Mouse (Mus musculus) forebrain, embryonic 15.5 days (tissue): Measurements from ENCODE around the gene Gsg1l2. TPM values are rescaled to one million over a fixed set of nuclear protein-coding genes. Genes with fewer than 3 reads are reported as not detected.

ENCODE experiments used
- ATAC-seq: fragments of 200-750 bp; cut with Nextera tagmentation; replicated peaks from 2 replicates; pipeline ENCODE4 v1.8.0; 2017; ENCODE audit warnings: mild to moderate bottlenecking, moderate TSS enrichment, moderate library complexity
- H3K27ac ChIP-seq: fragments of 300-500 bp; sonication (generic); replicated peaks from 2 replicates; pipeline ENCODE4 v1.5.1; 2015; ENCODE audit warnings: mild to moderate bottlenecking, inconsistent platforms
- H3K27me3 ChIP-seq: fragments of 300-500 bp; sonication (generic); 2 replicates; pipeline ENCODE4 v1.6.1; 2015; ENCODE audit warnings: inconsistent platforms
- H3K36me3 ChIP-seq: fragments of 300-500 bp; sonication (generic); 2 replicates; pipeline ENCODE4 v1.6.1; 2015; ENCODE audit warnings: mild to moderate bottlenecking, inconsistent platforms
- H3K4me1 ChIP-seq: fragments of 300-500 bp; sonication (generic); 2 replicates; pipeline ENCODE4 v1.6.1; 2015; ENCODE audit warnings: inconsistent platforms
- H3K4me2 ChIP-seq: fragments of 300-500 bp; sonication (generic); replicated peaks from 2 replicates; pipeline ENCODE4 v1.6.1; 2015; ENCODE audit warnings: mild to moderate bottlenecking, inconsistent platforms
- H3K4me3 ChIP-seq: fragments of 300-500 bp; sonication (generic); 2 replicates; pipeline ENCODE4 v1.5.1; 2015; ENCODE audit warnings: mild to moderate bottlenecking, inconsistent platforms
- H3K9ac ChIP-seq: fragments of 300-500 bp; sonication (generic); replicated peaks from 2 replicates; pipeline ENCODE4 v1.6.1; 2015; ENCODE audit warnings: mild to moderate bottlenecking, inconsistent platforms
- H3K9me3 ChIP-seq: fragments of 300-500 bp; sonication (generic); 2 replicates; pipeline ENCODE4 v1.6.1; 2016; ENCODE audit warnings: inconsistent platforms
- WGBS: fragments of 180-500 bp; shearing (Covaris S2); methylation state at CpG from one replicate; pipeline ENCODE4 v1.1.7; 2015; ENCODE audit warnings: mixed read lengths; 5-methylcytosine and 5-hydroxymethylcytosine counted together
- polyA plus RNA-seq: library from polyadenylated mRNA; unstranded; fragments of >200 nt; fragmentation: Nextera tagmentation; extraction: Ambion mirVana; gene quantifications from 2 replicates; pipeline ENCODE4 v1.2.1, GENCODE M21; 2015

The Gsg1l2 gene
- not detected in 2 replicates for polyA plus RNA-seq

DNA sequence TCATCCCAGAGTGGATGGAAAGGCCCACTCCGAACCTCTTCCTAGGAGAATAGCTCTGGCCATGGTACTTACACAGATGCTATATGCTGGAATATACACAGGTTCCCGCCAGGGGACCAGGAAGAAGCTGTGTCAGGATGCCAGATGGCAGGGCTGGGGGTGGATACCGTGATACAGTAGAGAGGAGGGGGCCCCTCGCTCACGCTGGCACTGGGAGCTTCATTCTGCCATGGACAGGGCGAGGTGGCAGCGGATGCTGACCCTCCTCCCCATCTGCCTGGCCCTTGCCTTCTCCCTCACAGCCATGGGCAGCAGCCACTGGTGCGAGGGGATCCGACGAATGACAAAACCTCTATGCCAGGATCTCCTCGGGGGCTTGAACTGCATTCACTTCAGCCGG lies at the start of gene Gsg1l2:
Gene Gsg1l2 (plus strand): TSS at position 230 of the 400 bp plus-strand sequence.
- Histone ChIP-seq H3K9me3 (no peaks in the 10 kb centered on the region), H3K4me1 (0 out of 2 replicates have a peak, but pooled peaks cover 6% of the 10 kb centered on the region), H3K9ac (no peak within 1 kb of the TSS), H3K36me3 (no peaks in the 10 kb centered on the region), H3K27ac (no peak within 1 kb of the TSS), H3K4me3 (no peak within 1 kb of the TSS), H3K27me3 (no peaks in the 10 kb centered on the region), H3K4me2 (no peak within 1 kb of the TSS)
- no peak for ATAC-seq
- WGBS: 77% methylated on average over 12 of the region's 12 CpGs

DNA sequence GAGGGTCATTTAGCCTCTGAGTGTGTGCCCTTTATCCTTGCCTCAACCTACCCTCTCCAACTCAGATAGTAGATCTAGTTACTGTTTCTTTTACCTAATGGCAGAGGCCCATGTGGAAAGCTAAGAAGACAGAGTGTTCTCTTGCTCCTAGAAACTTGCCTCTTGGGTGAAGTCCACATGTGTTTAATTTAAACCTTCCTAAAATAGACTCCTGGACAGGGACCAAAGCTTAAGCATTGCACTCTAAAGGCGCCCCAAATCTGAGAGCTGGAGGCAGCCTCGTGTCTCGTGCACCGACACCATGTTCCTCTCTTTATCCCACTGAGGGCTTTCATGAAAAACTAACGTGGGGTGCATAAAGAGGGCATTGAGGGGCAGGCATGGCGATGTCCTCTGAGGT lies 47.3 kb upstream of the Gsg1l2 start:
- Histone ChIP-seq H3K27me3 (no peaks in the 10 kb centered on the region), H3K4me1 (no peaks in the 10 kb centered on the region), H3K4me2 (no peak overlapping the region), H3K9me3 (no peaks in the 10 kb centered on the region), H3K4me3 (no peak overlapping the region), H3K36me3 (no peaks in the 10 kb centered on the region), H3K27ac (no peak overlapping the region), H3K9ac (no peak overlapping the region)
- no peak for ATAC-seq
- WGBS: 80% methylated on average over 6 of the region's 6 CpGs

DNA sequence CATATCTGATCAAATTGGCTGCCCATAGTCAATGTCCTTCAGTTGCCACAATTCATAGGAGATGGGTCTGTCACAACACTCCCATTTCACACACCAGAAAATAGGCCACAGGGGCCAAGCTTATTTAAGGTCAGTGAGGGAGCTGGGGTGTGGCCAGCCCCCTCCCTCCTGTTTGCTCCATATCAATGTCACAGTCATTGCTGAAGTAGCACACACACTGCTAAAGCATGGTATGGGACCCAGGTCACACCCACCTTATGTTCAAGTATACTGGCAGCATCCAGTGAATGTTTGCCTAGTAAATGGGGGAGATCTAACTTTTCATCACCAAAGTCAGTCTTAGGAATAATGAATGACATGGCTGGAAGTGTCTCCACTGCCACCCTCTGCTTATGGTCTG lies 45.7 kb upstream of the Gsg1l2 start:
- Histone ChIP-seq H3K4me2 (no peak overlapping the region), H3K4me1 (no peaks in the 10 kb centered on the region), H3K36me3 (no peaks in the 10 kb centered on the region), H3K27ac (no peak overlapping the region), H3K4me3 (no peak overlapping the region), H3K27me3 (no peaks in the 10 kb centered on the region), H3K9me3 (no peaks in the 10 kb centered on the region), H3K9ac (no peak overlapping the region)
- no peak for ATAC-seq

DNA sequence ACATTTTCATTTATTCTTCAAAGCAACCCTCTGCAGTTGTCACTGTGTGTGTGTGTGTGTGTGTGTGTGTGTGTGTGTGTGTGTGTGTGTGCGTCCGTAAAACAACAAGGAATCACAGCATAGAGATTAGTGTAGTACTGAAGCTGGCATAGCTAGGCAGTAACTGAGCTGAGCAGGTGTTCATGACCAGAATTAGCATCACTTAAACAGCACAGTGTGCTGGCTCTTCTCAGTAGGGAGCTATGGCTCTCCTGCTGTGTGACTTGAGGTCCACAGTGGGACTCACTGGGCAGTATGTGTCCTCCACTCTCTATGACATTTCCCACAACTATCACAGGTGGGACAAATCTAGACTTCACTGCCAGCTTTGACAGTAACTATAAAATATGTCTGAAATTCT lies 43.4 kb upstream of the Gsg1l2 start:
- Histone ChIP-seq H3K36me3 (no peaks in the 10 kb centered on the region), H3K9me3 (no peaks in the 10 kb centered on the region), H3K4me3 (no peak overlapping the region), H3K27ac (no peak overlapping the region), H3K4me2 (no peak overlapping the region), H3K27me3 (no peaks in the 10 kb centered on the region), H3K9ac (no peak overlapping the region), H3K4me1 (no peaks in the 10 kb centered on the region)
- no peak for ATAC-seq
- 100% methylated on average over 2 of the region's 2 CpGs for WGBS

GRCm38 (mm10) chr11:67733726-67734125 lies 40.7 kb upstream of the Gsg1l2 start:
- H3K27ac ChIP-seq: no peak overlapping the region
- H3K9ac ChIP-seq: no peak overlapping the region
- no peaks in the 10 kb centered on the region for H3K36me3 ChIP-seq
- H3K4me1 ChIP-seq: no peaks in the 10 kb centered on the region
- no peak overlapping the region for H3K4me3 ChIP-seq
- H3K4me2 ChIP-seq: no peak overlapping the region
- WGBS: 79% methylated on average over 1 of the region's 1 CpGs
- ATAC-seq: no peak
- no peaks in the 10 kb centered on the region for H3K27me3 ChIP-seq
- H3K9me3 ChIP-seq: no peaks in the 10 kb centered on the region

DNA sequence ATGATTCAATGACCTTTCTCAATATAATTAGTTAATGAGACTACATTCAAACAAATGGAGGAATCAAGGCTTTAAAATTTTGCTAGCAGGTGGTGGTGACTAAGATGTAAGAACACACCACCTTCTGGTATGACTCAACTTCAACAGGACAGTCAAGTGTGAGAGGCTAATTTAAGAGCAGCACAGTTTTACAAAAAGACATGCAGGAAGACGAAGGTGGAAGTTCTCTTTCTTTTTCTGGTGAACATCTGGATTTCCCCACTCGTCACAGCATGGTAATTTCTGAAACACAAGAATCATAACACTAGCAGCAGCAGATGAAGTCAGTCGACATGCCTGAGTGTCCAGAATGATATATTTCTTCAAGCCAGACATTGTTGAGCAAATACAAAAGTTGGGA lies 39.8 kb upstream of the Gsg1l2 start:
- WGBS: 81% methylated on average over 3 of the region's 3 CpGs
- ATAC-seq: no peak
- Histone ChIP-seq H3K4me2 (no peak overlapping the region), H3K27ac (no peak overlapping the region), H3K9me3 (no peaks in the 10 kb centered on the region), H3K9ac (no peak overlapping the region), H3K4me3 (no peak overlapping the region), H3K4me1 (no peaks in the 10 kb centered on the region), H3K36me3 (no peaks in the 10 kb centered on the region), H3K27me3 (no peaks in the 10 kb centered on the region)

GRCm38 (mm10) chr11:67738345-67738744 lies 36.1 kb upstream of the Gsg1l2 start:
- no peak overlapping the region for H3K27ac ChIP-seq
- no peaks in the 10 kb centered on the region for H3K27me3 ChIP-seq
- H3K4me2 ChIP-seq: no peak overlapping the region
- H3K9ac ChIP-seq: no peak overlapping the region
- no peak for ATAC-seq
- no peak overlapping the region for H3K4me3 ChIP-seq
- 89% methylated on average over 6 of the region's 6 CpGs for WGBS
- no peaks in the 10 kb centered on the region for H3K9me3 ChIP-seq
- H3K36me3 ChIP-seq: no peaks in the 10 kb centered on the region
- H3K4me1 ChIP-seq: no peaks in the 10 kb centered on the region

- no peak for ATAC-seq
These were observed 35.4 kb upstream of the Gsg1l2 start for GRCm38 (mm10) chr11:67738846-67739490.

DNA sequence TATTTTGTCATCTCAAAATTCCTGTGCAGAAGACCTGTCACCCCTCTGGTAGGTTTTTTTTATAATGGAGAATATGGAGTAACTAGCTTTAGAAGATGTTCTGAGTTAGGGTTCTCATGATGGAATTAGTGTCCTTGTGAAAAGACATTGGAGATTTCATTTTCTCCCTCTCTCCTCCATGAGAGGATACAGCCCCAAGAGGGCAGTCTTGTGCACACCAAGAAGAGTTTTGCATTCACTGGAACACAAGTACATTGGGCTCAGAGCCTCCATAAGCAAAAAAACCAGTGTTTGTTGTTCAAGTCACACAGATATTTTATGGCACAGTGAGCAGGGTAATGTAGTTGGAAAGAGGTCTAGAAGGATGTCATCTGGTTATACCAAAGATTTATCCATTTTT lies 32.8 kb upstream of the Gsg1l2 start:
- no peak overlapping the region for H3K4me3 ChIP-seq
- H3K9me3 ChIP-seq: no peaks in the 10 kb centered on the region

More at GRCm38 (mm10) chr11:67738846-67739490, 35.4 kb upstream of the Gsg1l2 start:
- no peaks in the 10 kb centered on the region for H3K9me3 ChIP-seq
- H3K36me3 ChIP-seq: no peaks in the 10 kb centered on the region
- H3K27me3 ChIP-seq: no peaks in the 10 kb centered on the region
- no peak overlapping the region for H3K4me2 ChIP-seq
- H3K9ac ChIP-seq: no peak overlapping the region
- no peaks in the 10 kb centered on the region for H3K4me1 ChIP-seq
- H3K4me3 ChIP-seq: no peak overlapping the region
- 81% methylated on average over 5 of the region's 5 CpGs for WGBS
- no peak overlapping the region for H3K27ac ChIP-seq

GRCm38 (mm10) chr11:67756287-67756686 lies 18.1 kb upstream of the Gsg1l2 start:
- no peaks in the 10 kb centered on the region for H3K4me1 ChIP-seq
- H3K9ac ChIP-seq: no peak overlapping the region
- H3K36me3 ChIP-seq: no peaks in the 10 kb centered on the region
- no peaks in the 10 kb centered on the region for H3K9me3 ChIP-seq
- no peak overlapping the region for H3K4me2 ChIP-seq
- no peaks in the 10 kb centered on the region for H3K27me3 ChIP-seq
- no peak overlapping the region for H3K27ac ChIP-seq
- WGBS: 90% methylated on average over 1 of the region's 1 CpGs
- no peak for ATAC-seq
- H3K4me3 ChIP-seq: no peak overlapping the region

More for the DNA sequence above, 32.8 kb upstream of the Gsg1l2 start:
- H3K4me1 ChIP-seq: no peaks in the 10 kb centered on the region
- no peak overlapping the region for H3K27ac ChIP-seq
- no peak overlapping the region for H3K9ac ChIP-seq
- no peak for ATAC-seq
- no peaks in the 10 kb centered on the region for H3K36me3 ChIP-seq
- H3K27me3 ChIP-seq: no peaks in the 10 kb centered on the region
- H3K4me2 ChIP-seq: no peak overlapping the region

DNA sequence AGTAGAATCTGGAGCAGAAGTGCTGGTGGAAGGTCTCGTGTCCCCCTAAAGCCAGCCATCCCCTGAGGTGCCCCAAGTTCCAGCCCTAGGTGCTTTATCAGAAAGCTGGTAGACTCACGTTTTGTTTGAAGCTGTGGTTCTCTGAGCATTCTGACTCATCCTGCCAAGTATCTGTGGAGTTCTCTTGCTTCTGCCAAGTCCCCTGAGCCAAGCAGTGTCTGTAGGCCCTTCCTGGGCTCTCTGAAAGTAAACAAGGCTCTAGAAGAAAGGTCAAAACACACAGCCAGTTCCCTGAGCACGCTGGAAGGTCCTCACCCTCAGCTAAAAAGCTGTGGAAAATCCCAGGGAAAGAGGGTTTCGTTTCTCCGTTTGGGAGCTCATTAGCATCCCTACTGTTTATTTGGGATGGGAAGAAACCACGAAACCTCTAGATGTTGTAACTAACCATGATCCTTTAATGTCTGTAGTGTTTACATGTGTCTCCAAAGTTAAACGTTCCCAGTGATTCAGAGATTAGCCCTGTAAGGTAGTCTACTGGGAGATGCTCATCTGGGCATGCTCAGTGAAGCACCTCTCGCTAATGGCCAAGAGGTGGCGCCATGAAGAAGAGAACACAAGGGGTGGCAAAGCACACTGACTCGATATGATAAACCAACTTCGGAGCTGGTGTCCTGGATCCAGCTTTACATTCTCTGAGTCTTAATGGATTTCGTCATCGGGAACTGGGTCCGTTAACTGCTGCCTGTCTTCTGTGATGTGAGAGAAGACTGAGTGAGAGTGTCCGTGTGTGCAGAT lies 16.8 kb upstream of the Gsg1l2 start:
- 78% methylated on average over 15 of the region's 15 CpGs for WGBS
- H3K27ac ChIP-seq: no peak overlapping the region
- H3K4me2 ChIP-seq: no peak overlapping the region
- H3K9me3 ChIP-seq: no peaks in the 10 kb centered on the region
- no peaks in the 10 kb centered on the region for H3K4me1 ChIP-seq
- no peak overlapping the region for H3K4me3 ChIP-seq
- no peaks in the 10 kb centered on the region for H3K36me3 ChIP-seq
- no peaks in the 10 kb centered on the region for H3K27me3 ChIP-seq
- ATAC-seq: no peak
- H3K9ac ChIP-seq: no peak overlapping the region

DNA sequence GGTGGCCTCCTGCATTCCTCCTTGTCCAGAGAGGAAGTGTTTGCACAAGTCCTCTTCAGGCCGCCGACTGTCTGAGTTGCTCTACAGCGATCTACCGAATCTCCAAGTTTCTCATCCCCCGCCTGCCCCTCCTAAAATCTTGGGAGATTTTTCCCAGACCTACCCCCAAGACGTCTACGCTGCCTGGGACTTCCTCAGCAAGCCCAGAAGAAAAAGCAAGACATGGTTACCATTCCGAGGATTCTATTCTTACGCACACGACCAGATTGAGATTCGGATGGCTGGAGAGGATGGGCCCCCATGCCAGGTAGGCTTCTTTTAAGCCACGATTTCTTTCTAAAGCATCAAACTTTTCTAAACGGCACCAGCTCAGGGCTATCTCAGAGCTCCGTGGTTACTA lies 3.4 kb upstream of the Gsg1l2 start, which contains the start of gene Glp2r:
Gene Glp2r (minus strand): TSS at position 101 of the 400 bp plus-strand sequence.
- H3K9me3 ChIP-seq: no peaks in the 10 kb centered on the region
- H3K9ac ChIP-seq: no peak within 1 kb of the TSS
- H3K4me1 ChIP-seq: 0 out of 2 replicates have a peak, but pooled peaks cover 6% of the 10 kb centered on the region
- no peaks in the 10 kb centered on the region for H3K27me3 ChIP-seq
- 88% methylated on average over 14 of the region's 14 CpGs for WGBS
- ATAC-seq: no peak
- no peaks in the 10 kb centered on the region for H3K36me3 ChIP-seq
- no peak within 1 kb of the TSS for H3K4me3 ChIP-seq
- no peak within 1 kb of the TSS for H3K4me2 ChIP-seq
- H3K27ac ChIP-seq: no peak within 1 kb of the TSS
